Mouse (Mus musculus) bone marrow macrophage, adult 2 months (primary cell): Measurements from ENCODE around the gene Acad11. TPM values are rescaled to one million over a fixed set of nuclear protein-coding genes. Genes with fewer than 3 reads are reported as not detected.

ENCODE experiments used
- H3K27ac ChIP-seq: 2 replicates; pipeline ENCODE4 v1.5.1; 2012; ENCODE audit warnings: low read depth, low read length; ENCODE audit not compliant: insufficient read depth
- H3K4me1 ChIP-seq: 2 replicates; pipeline ENCODE4 v1.6.1; 2012; ENCODE audit warnings: low read length; ENCODE audit not compliant: control insufficient read depth, insufficient read depth
- H3K4me3 ChIP-seq: 2 replicates; pipeline ENCODE4 v1.5.1; 2012; ENCODE audit warnings: mild to moderate bottlenecking, low read length, moderate library complexity; ENCODE audit not compliant: insufficient read depth
- CTCF ChIP-seq: IDR thresholded peaks from 2 replicates; pipeline ENCODE4 v1.5.1; 2012; ENCODE audit warnings: low read depth, mild to moderate bottlenecking, low read length, moderate library complexity
- POLR2A ChIP-seq: IDR thresholded peaks from 2 replicates; pipeline ENCODE4 v1.6.1; 2012; ENCODE audit warnings: mild to moderate bottlenecking, low read depth, low read length, borderline replicate concordance
- polyA plus RNA-seq: library from polyadenylated mRNA; stranded (reverse); fragments of >200 nt; gene quantifications from 2 replicates; pipeline ENCODE4 v1.2.4, GENCODE M21; 2012; ENCODE audit not compliant: missing spikeins, insufficient read depth, insufficient read length

The Acad11 gene
- polyA plus RNA-seq, 1 experiment: 15.5 TPM

DNA sequence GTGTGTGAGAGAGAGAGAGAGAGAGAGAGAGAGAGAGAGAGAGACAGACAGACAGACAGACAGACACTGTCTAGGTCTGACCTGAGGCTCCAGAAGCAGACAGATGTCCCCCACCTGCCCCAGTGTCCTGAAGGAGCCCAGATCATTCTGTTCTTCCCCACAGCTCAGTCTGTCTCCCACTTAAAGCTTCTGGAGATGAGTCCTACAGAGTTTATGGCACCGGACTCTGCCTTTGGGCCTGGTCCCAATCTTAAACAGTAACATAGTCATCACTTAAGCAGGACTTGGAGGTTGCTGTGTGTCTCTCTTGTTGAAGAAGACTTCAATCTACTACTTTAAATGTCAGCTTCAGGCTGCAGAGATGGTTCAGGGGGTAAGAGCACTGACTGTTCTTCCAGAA, 15.6 kb downstream of the Acad11 start:
- H3K27ac ChIP-seq: no peak overlapping the region
- H3K4me3 ChIP-seq: no peak overlapping the region
- no peak for TF ChIP-seq POLR2A
- H3K4me1 ChIP-seq: no peaks in the 10 kb centered on the region

DNA sequence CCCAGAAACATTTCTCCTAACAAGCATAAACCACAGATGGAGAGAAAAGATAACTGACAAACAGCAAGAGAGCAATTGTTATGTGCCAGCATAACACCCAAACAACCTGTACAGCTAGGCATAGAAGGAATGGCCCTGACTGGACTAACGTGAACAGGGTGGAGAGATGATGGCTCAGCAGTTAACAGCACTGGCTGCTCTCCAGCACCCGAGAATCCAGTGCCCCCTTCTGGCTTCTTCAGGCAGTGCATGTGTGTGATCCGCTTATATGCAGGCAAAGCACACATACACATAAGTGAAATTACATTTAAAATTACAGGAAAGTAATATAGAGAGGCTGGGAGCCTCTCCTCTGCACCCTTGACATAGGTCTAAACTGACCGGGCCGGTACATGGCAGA, 16.2 kb downstream of the Acad11 start:
- H3K27ac ChIP-seq: no peak overlapping the region
- peak; percentile 41; the same call in 1 of the 2 replicates for TF ChIP-seq CTCF
- no peak for TF ChIP-seq POLR2A
- no peaks in the 10 kb centered on the region for H3K4me1 ChIP-seq
- H3K4me3 ChIP-seq: no peak overlapping the region

DNA sequence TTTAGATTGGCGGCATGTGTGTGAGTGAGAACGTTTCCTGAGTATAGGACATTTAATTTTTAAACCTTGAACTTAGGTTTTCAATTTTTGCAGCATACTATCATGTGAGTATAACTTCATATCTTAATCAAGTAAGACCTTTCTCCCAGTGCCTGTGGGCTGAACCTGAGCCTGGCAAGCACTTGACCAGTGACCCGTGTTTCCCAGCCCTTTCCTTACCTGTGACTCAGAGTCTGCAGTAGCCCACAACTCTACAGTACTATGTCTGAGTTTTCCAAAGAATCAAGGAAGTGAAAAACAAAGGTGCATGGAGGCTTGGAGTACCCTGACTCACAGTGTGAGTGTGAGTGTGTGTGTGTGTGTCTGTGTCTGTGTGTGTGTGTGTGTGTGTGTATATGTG, 16.9 kb downstream of the Acad11 start:
- H3K4me1 ChIP-seq: no peaks in the 10 kb centered on the region
- no peak for TF ChIP-seq CTCF
- TF ChIP-seq POLR2A: no peak
- H3K4me3 ChIP-seq: no peak overlapping the region
- H3K27ac ChIP-seq: no peak overlapping the region

DNA sequence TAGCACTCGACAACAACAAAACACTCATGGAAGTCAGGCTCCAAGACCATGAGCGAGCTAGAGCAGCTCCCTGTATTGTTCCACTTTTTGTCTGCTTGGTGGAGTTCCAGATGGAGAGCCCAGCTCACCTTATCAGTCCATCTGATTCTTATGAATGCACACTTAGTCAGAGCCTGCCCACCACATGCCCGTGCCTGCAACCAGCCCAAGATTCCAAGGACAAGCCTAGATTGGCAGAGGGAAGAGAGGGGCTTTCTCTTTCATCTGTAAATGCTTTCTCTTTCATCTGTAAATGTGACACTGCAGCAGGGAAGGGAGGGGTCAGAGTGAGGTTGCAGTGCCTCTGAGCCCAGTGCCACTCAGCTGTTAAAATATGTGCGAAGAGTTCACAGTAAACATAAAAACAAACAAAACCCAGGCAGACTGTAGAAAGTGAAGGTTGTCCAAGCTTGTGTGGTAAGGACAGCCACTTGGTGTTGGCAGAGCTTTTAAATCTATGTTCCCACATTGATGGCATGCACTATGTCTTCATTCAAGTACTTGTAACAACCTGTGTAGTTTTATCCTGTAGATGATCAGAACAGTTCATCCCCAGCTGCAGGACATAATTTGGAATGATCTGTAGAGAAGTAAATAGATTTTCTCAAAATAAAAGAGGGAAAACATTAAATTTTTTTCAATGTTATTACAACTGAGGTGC, 22.7 kb downstream of the Acad11 start:
- TF ChIP-seq POLR2A: no peak
- TF ChIP-seq CTCF: no peak
- Histone ChIP-seq H3K27ac (no peak overlapping the region), H3K4me3 (no peak overlapping the region), H3K4me1 (no peaks in the 10 kb centered on the region)

DNA sequence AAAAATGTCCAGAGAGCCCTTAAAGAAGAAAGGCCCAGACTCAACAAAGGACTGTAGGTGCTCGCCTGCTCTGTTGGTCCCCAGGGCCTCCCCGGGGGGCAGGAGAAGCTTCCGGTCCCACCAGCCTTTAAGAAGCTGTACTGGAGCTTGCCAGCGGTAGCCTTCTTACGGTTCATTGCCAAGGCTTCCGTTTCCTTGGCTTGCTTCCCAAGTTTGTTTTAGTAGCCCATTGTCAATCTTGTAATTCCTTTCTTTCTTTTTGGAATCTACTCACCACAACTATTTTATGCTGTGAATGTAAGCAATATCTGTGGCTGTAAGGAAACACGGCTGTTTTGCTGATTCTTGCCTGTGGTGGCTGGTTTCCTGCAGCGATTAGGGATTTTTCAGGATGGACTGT, 25.4 kb downstream of the Acad11 start:
- Histone ChIP-seq H3K4me3 (no peak overlapping the region), H3K27ac (no peak overlapping the region), H3K4me1 (no peaks in the 10 kb centered on the region; the same call in 1 of the 2 replicates)
- TF ChIP-seq POLR2A (no peak), CTCF (no peak)

DNA sequence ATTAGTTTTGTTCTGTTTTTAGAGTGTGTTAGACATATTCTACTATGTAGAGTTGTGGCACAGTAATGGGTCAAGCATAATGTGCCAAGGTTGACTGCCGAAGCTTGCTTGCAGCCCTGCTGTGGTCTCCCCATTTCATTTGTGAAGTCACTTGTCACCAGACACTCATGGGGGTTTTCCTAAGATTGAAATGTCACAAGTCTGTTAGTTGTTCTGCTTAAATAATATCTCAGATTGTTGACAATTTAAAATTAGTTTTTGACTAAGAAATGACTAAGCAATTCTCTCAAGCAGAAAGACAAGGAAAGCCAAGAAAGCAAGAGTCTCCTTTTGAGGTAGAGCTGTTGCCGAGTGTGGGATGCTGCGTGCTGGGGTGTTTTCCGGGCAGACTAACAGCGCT, 29.8 kb downstream of the Acad11 start:
- H3K4me1 ChIP-seq: no peaks in the 10 kb centered on the region; the same call in 1 of the 2 replicates
- no peak overlapping the region for H3K4me3 ChIP-seq
- H3K27ac ChIP-seq: no peak overlapping the region
- TF ChIP-seq CTCF: no peak
- no peak for TF ChIP-seq POLR2A

DNA sequence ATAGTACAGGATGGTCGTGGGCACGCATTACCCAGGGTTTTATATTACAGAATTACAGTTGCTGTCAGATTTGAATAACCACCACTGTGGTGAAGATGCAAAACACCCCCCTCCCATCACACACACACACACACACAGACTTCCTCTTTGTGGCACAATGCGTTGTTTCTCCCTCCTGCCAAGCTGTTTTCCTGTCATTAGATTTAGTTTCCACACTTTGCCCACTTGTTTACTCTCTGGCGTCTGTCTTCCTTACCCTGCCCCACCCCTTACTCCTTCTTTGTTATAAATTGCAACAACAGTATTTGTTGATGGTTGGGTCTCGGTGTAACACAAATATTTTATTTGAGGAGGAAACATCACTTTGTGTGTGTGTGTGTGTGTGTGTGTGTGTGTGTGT, 35.1 kb downstream of the Acad11 start:
- Histone ChIP-seq H3K4me1 (peaks cover 4% of the 10 kb centered on the region), H3K4me3 (no peak overlapping the region), H3K27ac (no peak overlapping the region)
- TF ChIP-seq POLR2A (no peak), CTCF (no peak)

DNA sequence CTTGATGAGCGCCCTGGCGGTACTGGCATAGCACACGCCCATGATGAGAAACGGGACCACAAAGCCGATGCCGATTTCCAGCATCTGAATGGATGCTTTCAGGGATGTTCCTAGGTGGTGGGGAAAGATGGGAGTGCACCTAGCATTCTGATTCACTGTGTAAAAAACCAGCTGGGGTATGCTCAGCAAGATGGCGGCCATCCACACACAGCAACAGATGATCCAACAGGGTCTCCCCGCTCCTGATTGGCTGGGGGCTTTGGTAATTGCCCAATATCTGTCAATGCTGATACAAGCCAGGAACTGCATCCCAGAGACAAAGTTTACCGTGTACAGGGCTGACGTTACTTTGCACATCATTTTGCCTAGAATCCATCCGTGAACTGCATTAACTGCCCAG, 35.9 kb downstream of the Acad11 start:
- TF ChIP-seq POLR2A: no peak
- no peak for TF ChIP-seq CTCF
- Histone ChIP-seq H3K27ac (no peak overlapping the region), H3K4me3 (no peak overlapping the region), H3K4me1 (peaks cover 4% of the 10 kb centered on the region)

DNA sequence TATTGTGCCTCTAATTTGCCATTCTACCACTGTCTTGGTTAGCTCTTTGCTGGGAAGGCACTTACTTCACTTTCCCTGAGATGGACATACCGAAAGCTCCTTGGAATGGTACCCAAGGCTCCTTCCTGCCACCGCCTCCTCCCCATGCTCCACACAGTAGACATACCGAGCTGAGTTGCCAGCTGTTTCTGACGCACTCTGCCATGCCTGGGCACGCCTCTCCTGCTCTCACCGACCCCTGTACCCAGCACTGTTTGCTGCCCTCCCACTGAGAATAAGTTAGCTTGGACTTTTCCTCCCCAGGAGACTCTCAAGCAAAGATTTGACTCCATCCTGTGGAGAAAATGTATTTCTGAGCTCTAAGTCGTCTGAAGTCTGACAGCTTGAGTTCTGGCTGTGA, 37.6 kb downstream of the Acad11 start:
- Histone ChIP-seq H3K27ac (no peak overlapping the region), H3K4me3 (no peak overlapping the region), H3K4me1 (peaks cover 4% of the 10 kb centered on the region)
- TF ChIP-seq CTCF: no peak

DNA sequence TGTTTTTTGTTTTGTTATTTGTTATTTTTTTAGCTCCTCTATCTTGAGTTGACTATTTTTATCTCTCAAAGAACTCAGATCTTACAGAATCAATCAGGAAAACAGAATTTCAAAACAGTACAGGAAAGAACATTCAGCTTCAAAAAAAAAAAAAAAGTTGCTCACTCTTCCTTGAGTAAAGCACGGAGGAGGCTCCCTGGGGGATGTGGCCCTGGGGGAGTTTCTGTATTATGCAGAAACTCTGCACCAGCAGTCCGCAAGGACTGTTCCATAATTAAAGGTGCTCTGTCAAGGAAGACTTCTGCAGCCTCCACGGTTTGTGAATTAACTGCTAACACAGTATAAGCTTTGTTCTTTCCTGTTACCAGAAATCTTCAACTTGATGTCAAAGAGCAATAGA, 38.3 kb downstream of the Acad11 start:
- TF ChIP-seq POLR2A (no peak), CTCF (no peak)
- Histone ChIP-seq H3K4me3 (no peak overlapping the region), H3K4me1 (peaks cover 4% of the 10 kb centered on the region), H3K27ac (no peak overlapping the region)

DNA sequence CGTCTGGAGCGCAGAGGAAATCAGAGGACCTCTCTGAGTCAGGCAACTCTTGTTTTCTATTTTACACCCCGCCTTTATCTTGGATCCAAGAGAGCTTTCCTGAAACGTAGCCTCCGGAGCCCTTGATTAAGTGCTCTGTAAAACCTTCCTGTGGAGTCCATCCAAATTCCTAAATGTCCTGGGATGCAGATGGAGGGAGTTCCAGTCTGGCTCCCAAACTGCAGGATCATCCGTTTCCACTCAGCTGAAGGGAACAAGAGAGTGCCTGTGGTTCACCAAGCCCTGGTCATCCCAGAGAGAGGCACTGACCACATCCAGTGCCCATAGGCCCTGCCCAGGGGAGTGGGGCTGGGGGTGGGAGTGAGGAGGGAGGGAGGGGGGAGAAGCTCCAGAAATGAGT, 39.1 kb downstream of the Acad11 start:
- Histone ChIP-seq H3K4me3 (no peak overlapping the region), H3K27ac (no peak overlapping the region), H3K4me1 (peaks cover 4% of the 10 kb centered on the region)
- no peak for TF ChIP-seq POLR2A
- TF ChIP-seq CTCF: no peak
